Comparison of ENCODE assay signal across 21 mouse cellular contexts in the genomic region with DNA sequence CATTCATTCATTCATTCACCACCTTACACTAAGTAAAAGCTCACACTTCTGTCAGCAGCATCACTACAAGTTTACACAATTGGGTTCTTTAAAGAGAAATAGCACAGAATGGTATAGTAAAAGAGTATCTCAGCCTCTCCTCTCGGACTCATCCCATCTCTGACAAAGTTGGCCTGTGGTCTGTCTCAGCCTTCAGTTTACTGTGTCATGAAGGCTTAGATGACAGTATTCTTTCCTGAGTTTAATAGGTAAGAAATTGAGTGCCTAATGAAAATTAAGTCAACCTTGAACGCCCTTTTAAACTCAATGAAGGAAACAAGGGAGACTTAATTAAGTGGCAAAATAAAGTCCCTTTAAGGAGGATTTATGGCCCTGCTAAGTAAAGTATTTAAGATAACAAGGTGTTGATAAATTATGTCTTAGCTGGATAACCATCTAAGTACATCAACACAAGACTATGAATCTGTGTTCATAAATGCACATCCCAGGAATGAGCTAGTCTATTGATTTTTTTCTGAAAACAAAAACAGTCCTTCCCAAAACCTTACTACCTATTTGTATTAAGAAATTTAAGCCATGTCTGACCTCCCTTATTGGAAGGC.
DNase-seq lines count a peak whose midpoint lies in the region; ATAC-seq and TF ChIP-seq lines count a peak whose summit lies in the region.
"Had no signal": no experiment of that assay in that cellular context is flagged by ENCODE, and none has a peak within 500 bp of the region (broad histone marks: within the 10 kb centered on the region; RNA-seq: fewer than 3 reads in every experiment).

No protein-coding gene starts in this region.

- H3K36me3 ChIP-seq in kidney, embryonic 15.5 days: no peaks in the 10 kb centered on the region
- no peaks in the 10 kb centered on the region for H3K36me3 ChIP-seq in kidney, postnatal 0 days (ENCODE audit: insufficient read depth, low read length)
- H3K36me3 ChIP-seq: embryonic facial prominence, embryonic 13.5 days; embryonic facial prominence, embryonic 15.5 days; forebrain, embryonic 10.5 days; forebrain, embryonic 12.5 days had no signal

- H3K4me1 ChIP-seq in kidney, embryonic 15.5 days: peaks cover 20% of the 10 kb centered on the region
- peaks cover 4% of the 10 kb centered on the region; the same call in 1 of the 2 replicates for H3K4me1 ChIP-seq in kidney, postnatal 0 days (replicated peaks; ENCODE audit: insufficient read depth, low read length)
- H3K4me1 ChIP-seq: embryonic facial prominence, embryonic 15.5 days had no signal

- H3K9me3 ChIP-seq in kidney, embryonic 15.5 days (replicated peaks): no peaks in the 10 kb centered on the region
- H3K9me3 ChIP-seq in kidney, postnatal 0 days (replicated peaks; ENCODE audit: low read length): no peaks in the 10 kb centered on the region
- H3K9me3 ChIP-seq: embryonic facial prominence, embryonic 13.5 days; embryonic facial prominence, embryonic 15.5 days; forebrain, embryonic 10.5 days; forebrain, embryonic 12.5 days had no signal

- H3K27ac ChIP-seq in kidney, embryonic 15.5 days: 0 out of 2 replicates have a peak overlapping the region, but pooled peaks have one; percentile 41
- no peak overlapping the region for H3K27ac ChIP-seq in kidney, postnatal 0 days
- H3K27ac ChIP-seq: embryonic facial prominence, embryonic 13.5 days; embryonic facial prominence, embryonic 15.5 days; forebrain, embryonic 10.5 days; forebrain, embryonic 12.5 days had no signal

- 38% methylated on average over 2 of the region's 2 CpGs for WGBS in kidney, embryonic 15.5 days
- 43% methylated on average over 2 of the region's 2 CpGs for WGBS in kidney, postnatal 0 days

- DNase-seq in kidney, postnatal 36 days: no peak
- peak; percentile 86 for DNase-seq in kidney, postnatal 0 days (ENCODE audit: low spot score)
- no peak for DNase-seq in kidney, adult 11 months
- DNase-seq: adrenal gland, adult 2 months; adrenal gland, postnatal 10 days; adrenal gland, postnatal 25 days; cerebellum, adult 11 months; cerebellum, adult 18-20 months; cerebellum, adult 8-10 months; cerebellum, adult 9-11 months; cerebellum, postnatal 14 days; cerebellum, postnatal 36 days; embryo, embryonic 11 days had no signal

- TF ChIP-seq CTCF in kidney, postnatal 0 days (IDR thresholded peaks at IDR 0.05; ENCODE audit: low read depth): no peak

- H3K4me3 ChIP-seq in kidney, embryonic 15.5 days (replicated peaks): no peak overlapping the region
- no peak overlapping the region for H3K4me3 ChIP-seq in kidney, postnatal 0 days (replicated peaks; ENCODE audit: low read depth, low read length)
- H3K4me3 ChIP-seq: embryonic facial prominence, embryonic 13.5 days; embryonic facial prominence, embryonic 15.5 days; erythroblast, embryonic 14.5 days; forebrain, embryonic 10.5 days; forebrain, embryonic 12.5 days had no signal

- H3K4me2 ChIP-seq in kidney, embryonic 15.5 days: no peak overlapping the region
- H3K4me2 ChIP-seq in kidney, postnatal 0 days (ENCODE audit: low read length): no peak overlapping the region
- H3K4me2 ChIP-seq: embryonic facial prominence, embryonic 13.5 days; embryonic facial prominence, embryonic 15.5 days; forebrain, embryonic 12.5 days had no signal

- H3K9ac ChIP-seq in kidney, embryonic 15.5 days: no peak overlapping the region
- H3K9ac ChIP-seq in kidney, postnatal 0 days (ENCODE audit: low read depth, low read length): no peak overlapping the region
- H3K9ac ChIP-seq: embryonic facial prominence, embryonic 13.5 days; embryonic facial prominence, embryonic 15.5 days; forebrain, embryonic 12.5 days had no signal

- no peaks in the 10 kb centered on the region; the same call in 1 of the 2 replicates for H3K27me3 ChIP-seq in kidney, embryonic 15.5 days
- no peaks in the 10 kb centered on the region for H3K27me3 ChIP-seq in kidney, postnatal 0 days (ENCODE audit: insufficient read depth, low read length)
- H3K27me3 ChIP-seq: embryonic facial prominence, embryonic 13.5 days; embryonic facial prominence, embryonic 15.5 days; forebrain, embryonic 12.5 days had no signal

- ATAC-seq in kidney, embryonic 15.5 days (replicated peaks; ENCODE audit: low FRiP score): peak; percentile 82
- ATAC-seq in kidney, postnatal 0 days (replicated peaks; ENCODE audit: low FRiP score, low read depth): peak; percentile 61; the same call in 1 of the 2 replicates
- ATAC-seq: forebrain, embryonic 14.5 days; forebrain, embryonic 16.5 days had no signal
